Mouse (Mus musculus): ENCODE measurements around the gene Txndc2. TPM values are rescaled to one million over a fixed set of nuclear protein-coding genes. Genes with fewer than 3 reads are reported as not detected.

Txndc2 gene
- polyA plus RNA-seq, 1 experiment = not detected

- Histone ChIP-seq H3K9me3 (ENCODE audit: control insufficient read depth, low read length) (no peaks in the 10 kb centered on the region), H3K27me3 (ENCODE audit: control insufficient read depth) (no peaks in the 10 kb centered on the region), H3K36me3 (ENCODE audit: control insufficient read depth) (no peaks in the 10 kb centered on the region), H3K4me3 (replicated peaks) (no peak overlapping the region), H3K4me1 (ENCODE audit: control insufficient read depth) (no peaks in the 10 kb centered on the region; the same call in 1 of the 2 replicates)
- TF ChIP-seq GATA1 (IDR thresholded peaks at IDR 0.05; ENCODE audit: low read length) (no peak), TAL1 (IDR thresholded peaks at IDR 0.05; ENCODE audit: low read length) (no peak)
Observed at GRCm38 (mm10) chr17:65675985-65676384, 34.0 kb upstream of the Txndc2 start.

- Histone ChIP-seq H3K9me3 (ENCODE audit: control insufficient read depth, low read length) (no peaks in the 10 kb centered on the region), H3K4me1 (ENCODE audit: control insufficient read depth) (no peaks in the 10 kb centered on the region; the same call in 1 of the 2 replicates), H3K4me3 (replicated peaks) (no peak overlapping the region), H3K36me3 (ENCODE audit: control insufficient read depth) (no peaks in the 10 kb centered on the region), H3K27me3 (ENCODE audit: control insufficient read depth) (no peaks in the 10 kb centered on the region)
- TF ChIP-seq TAL1 (IDR thresholded peaks at IDR 0.05; ENCODE audit: low read length) = no peak
Observed at GRCm38 (mm10) chr17:65674710-65675171, 32.8 kb upstream of the Txndc2 start.

- TF ChIP-seq GATA1 (IDR thresholded peaks at IDR 0.05; ENCODE audit: low read length) (no peak), TAL1 (IDR thresholded peaks at IDR 0.05; ENCODE audit: low read length) (no peak)
- Histone ChIP-seq H3K27me3 (ENCODE audit: control insufficient read depth) (no peaks in the 10 kb centered on the region), H3K9me3 (ENCODE audit: control insufficient read depth, low read length) (no peaks in the 10 kb centered on the region), H3K36me3 (ENCODE audit: control insufficient read depth) (no peaks in the 10 kb centered on the region), H3K4me1 (ENCODE audit: control insufficient read depth) (no peaks in the 10 kb centered on the region; the same call in 1 of the 2 replicates), H3K4me3 (replicated peaks) (no peak overlapping the region)
Observed at GRCm38 (mm10) chr17:65672926-65673325, 31.0 kb upstream of the Txndc2 start.

DNA sequence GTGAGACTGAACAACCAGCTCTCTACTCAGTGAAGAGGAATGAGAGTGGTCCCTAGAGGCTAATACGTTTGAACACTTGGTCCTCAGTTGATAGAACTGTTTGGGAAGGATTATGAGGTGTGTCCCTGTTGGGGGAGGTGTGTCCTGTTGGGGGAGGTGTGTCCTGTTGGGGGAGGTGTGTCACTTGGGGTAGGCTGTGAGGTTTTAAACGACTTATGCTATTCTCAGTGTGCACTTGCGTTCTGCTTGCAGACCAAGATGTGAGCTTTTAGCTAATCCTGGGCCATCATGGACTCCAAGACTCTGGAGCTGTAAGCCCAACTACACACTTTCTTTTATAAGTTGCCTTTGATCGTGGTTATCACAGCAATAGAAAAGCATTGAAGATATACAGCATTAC lies 27.1 kb upstream of the Txndc2 start:
- Histone ChIP-seq H3K27me3 (ENCODE audit: control insufficient read depth) (no peaks in the 10 kb centered on the region), H3K4me3 (replicated peaks) (no peak overlapping the region), H3K4me1 (ENCODE audit: control insufficient read depth) (peaks cover 13% of the 10 kb centered on the region), H3K9me3 (ENCODE audit: control insufficient read depth, low read length) (no peaks in the 10 kb centered on the region), H3K36me3 (ENCODE audit: control insufficient read depth) (no peaks in the 10 kb centered on the region)
- TF ChIP-seq TAL1 (IDR thresholded peaks at IDR 0.05; ENCODE audit: low read length) (no peak), GATA1 (IDR thresholded peaks at IDR 0.05; ENCODE audit: low read length) (no peak)

GRCm38 (mm10) chr17:65667792-65668191 lies 25.8 kb upstream of the Txndc2 start:
- Histone ChIP-seq H3K9me3 (ENCODE audit: control insufficient read depth, low read length) (no peaks in the 10 kb centered on the region), H3K4me3 (replicated peaks) (no peak overlapping the region), H3K27me3 (ENCODE audit: control insufficient read depth) (no peaks in the 10 kb centered on the region), H3K36me3 (ENCODE audit: control insufficient read depth) (no peaks in the 10 kb centered on the region), H3K4me1 (ENCODE audit: control insufficient read depth) (peaks cover 24% of the 10 kb centered on the region)
- TF ChIP-seq GATA1 (IDR thresholded peaks at IDR 0.05; ENCODE audit: low read length) = no peak
- TF ChIP-seq TAL1 (IDR thresholded peaks at IDR 0.05; ENCODE audit: low read length) = no peak

DNA sequence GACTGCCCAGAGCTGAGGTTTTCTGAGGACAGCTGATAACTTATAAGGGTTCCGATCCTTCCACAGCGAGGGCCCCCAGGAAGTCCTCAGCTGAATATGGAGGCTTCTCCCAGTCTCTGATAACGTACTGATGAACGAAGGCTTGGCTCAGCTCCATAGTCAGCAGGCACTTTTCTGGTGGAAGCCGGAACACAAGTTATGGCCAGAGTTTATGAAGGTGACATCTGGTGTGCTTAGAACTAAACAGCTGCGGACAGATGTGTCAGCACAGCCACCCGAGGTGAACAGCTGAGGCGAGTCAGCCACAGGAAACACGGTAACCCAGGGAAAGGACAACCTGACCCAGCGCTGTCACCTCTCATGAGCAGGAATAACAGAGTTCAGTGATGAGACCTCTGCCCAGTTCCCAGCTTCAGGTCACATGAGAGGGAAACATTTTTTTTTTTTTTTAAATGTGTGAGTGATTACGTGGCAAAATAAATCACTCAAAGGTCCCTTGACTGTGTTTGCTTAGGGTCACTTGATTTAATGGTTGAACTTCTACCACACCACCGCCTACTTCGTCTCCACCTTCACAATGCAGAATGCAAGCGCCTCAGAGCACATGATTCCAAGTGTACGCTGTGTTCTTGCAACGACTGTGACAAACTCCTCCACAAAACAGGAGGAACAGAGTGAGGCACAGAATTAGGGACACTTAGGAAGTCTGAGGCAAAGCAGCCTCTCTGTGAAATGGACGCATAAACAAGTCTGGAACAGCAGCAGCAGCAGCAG lies 24.6 kb upstream of the Txndc2 start:
- TF ChIP-seq GATA1 (IDR thresholded peaks at IDR 0.05; ENCODE audit: low read length) = no peak
- TF ChIP-seq TAL1 (IDR thresholded peaks at IDR 0.05; ENCODE audit: low read length) = no peak
- Histone ChIP-seq H3K9me3 (ENCODE audit: control insufficient read depth, low read length) (no peaks in the 10 kb centered on the region), H3K4me1 (ENCODE audit: control insufficient read depth) (peaks cover 25% of the 10 kb centered on the region)

DNA sequence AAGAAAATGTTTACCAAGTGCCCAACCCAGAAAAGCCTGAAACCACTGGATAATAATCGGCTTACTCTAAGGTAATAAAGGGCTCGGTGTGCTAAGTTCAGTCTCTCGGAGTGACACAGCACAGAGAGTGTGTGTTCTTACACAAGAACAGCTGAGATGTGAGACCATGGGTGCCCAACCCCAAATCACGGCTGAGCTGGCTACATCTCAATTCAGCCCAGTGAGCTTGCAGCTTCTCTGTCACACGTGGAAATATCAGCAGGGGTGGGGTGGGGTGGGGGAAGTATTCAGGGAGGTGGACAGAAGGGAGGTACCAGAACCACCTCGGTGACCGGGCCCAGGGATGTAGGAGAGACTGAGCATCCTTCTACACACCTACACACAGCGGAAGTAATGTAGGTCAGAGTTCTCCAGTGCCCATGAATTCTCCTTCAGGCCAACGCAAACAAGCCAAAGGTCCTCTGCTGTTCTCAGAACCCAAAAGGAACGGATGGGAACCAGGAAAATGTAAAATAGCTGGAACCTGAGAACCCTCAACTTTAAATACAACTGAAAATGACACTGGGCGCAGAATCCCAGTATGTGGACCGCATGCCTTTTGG lies 23.9 kb upstream of the Txndc2 start:
- peaks cover 25% of the 10 kb centered on the region for H3K4me1 ChIP-seq (ENCODE audit: control insufficient read depth)
- H3K4me3 ChIP-seq (replicated peaks) = no peak overlapping the region
- TF ChIP-seq GATA1 (IDR thresholded peaks at IDR 0.05; ENCODE audit: low read length) = no peak
- no peak for TF ChIP-seq TAL1 (IDR thresholded peaks at IDR 0.05; ENCODE audit: low read length)
- H3K9me3 ChIP-seq (ENCODE audit: control insufficient read depth, low read length) = no peaks in the 10 kb centered on the region
- no peaks in the 10 kb centered on the region for H3K36me3 ChIP-seq (ENCODE audit: control insufficient read depth)
- H3K27me3 ChIP-seq (ENCODE audit: control insufficient read depth) = no peaks in the 10 kb centered on the region

More for the DNA sequence above, 24.6 kb upstream of the Txndc2 start:
- H3K36me3 ChIP-seq (ENCODE audit: control insufficient read depth) = no peaks in the 10 kb centered on the region
- H3K4me3 ChIP-seq (replicated peaks) = no peak overlapping the region
- no peaks in the 10 kb centered on the region for H3K27me3 ChIP-seq (ENCODE audit: control insufficient read depth)

DNA sequence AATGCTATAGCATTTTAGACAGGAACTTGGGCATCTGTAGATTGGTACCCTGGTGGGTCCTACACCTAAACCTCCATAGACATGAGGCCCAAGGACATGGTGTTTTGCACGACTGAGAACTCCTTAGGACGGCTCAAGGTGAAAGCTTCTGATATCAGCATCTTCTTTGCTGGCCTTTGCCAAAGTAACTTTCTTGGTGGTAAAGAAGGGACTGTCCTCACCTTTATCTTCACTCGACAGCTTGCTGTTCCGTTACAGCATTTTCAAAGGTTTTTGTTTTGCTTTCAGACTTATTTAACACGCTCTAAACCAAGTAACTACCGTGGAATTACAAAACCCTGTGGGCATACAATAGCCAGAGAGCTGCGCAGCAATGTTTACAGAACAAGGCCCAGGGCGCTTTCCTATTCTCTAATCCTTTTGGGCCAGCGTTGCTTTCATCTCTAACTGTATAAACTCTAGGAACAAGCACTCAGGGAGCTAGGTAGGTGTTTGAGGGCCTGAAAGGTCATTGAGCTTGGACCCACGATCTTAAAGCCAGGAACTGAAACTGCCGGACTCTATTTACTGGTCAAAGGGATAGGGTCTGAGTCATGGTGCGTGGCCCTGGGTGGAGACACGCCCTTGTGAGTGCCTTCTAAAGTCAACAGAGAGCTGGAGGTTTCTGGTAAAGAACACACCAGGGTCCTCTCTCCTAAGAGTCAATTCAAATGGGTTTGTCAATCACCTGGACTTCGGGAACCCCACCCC lies 21.5 kb upstream of the Txndc2 start:
- H3K4me3 ChIP-seq (replicated peaks) = no peak overlapping the region
- H3K27me3 ChIP-seq (ENCODE audit: control insufficient read depth) = no peaks in the 10 kb centered on the region

DNA sequence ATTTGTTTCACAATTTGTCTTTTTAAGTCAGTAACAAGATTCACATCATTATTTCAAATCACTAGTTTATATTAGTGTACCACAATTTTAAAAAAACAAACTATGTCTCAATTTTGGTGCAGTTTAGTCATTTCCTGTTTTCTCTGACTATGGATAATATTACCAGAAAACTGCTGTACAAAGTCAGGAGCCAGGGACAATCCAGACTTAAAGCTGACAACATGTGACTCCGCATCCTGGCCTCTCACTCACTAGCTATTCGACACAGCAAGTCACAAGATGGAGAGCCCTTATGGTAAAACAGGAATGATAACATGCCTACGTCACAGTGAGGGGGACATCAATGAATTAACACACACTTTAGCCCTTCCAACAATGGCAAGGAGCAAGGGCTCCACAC lies 20.7 kb upstream of the Txndc2 start:
- H3K9me3 ChIP-seq (ENCODE audit: control insufficient read depth, low read length) = no peaks in the 10 kb centered on the region
- H3K36me3 ChIP-seq (ENCODE audit: control insufficient read depth) = no peaks in the 10 kb centered on the region
- peaks cover 24% of the 10 kb centered on the region for H3K4me1 ChIP-seq (ENCODE audit: control insufficient read depth)
- TF ChIP-seq GATA1 (IDR thresholded peaks at IDR 0.05; ENCODE audit: low read length) (no peak), TAL1 (IDR thresholded peaks at IDR 0.05; ENCODE audit: low read length) (no peak)
- H3K27me3 ChIP-seq (ENCODE audit: control insufficient read depth) = no peaks in the 10 kb centered on the region
- H3K4me3 ChIP-seq (replicated peaks) = no peak overlapping the region

More for the DNA sequence above, 21.5 kb upstream of the Txndc2 start:
- Histone ChIP-seq H3K9me3 (ENCODE audit: control insufficient read depth, low read length) (no peaks in the 10 kb centered on the region), H3K36me3 (ENCODE audit: control insufficient read depth) (no peaks in the 10 kb centered on the region), H3K4me1 (ENCODE audit: control insufficient read depth) (peaks cover 25% of the 10 kb centered on the region)
- peak; percentile 23; the same call in 2 of the 3 replicates for TF ChIP-seq TAL1 (IDR thresholded peaks at IDR 0.05; ENCODE audit: low read length)
- no peak for TF ChIP-seq GATA1 (IDR thresholded peaks at IDR 0.05; ENCODE audit: low read length)

All from erythroblast, embryonic 14.5 days (primary cell).